Mouse (Mus musculus) embryonic stem cell, embryonic (primary cell): Measurements from ENCODE around the gene Nup50.

Experiments used
- CTCF ChIA-PET, 4 experiments: fragments of 300-600 bp in 2 of 4; fragments of 350-600 bp in 2 of 4; sonication (Branson Sonifier 250); formaldehyde crosslinking; loops; one replicate each; lab custom pipeline; 2022; ENCODE audit warnings: inconsistent platforms in 2 of 4; lab: Charles Lee
- POLR2A ChIA-PET, 4 experiments: fragments of 300-600 bp in 2 of 4; fragments of 350-600 bp in 2 of 4; sonication (Branson Sonifier 250); formaldehyde crosslinking; loops; one replicate each; lab custom pipeline; 2022; ENCODE audit warnings: antibody characterized with exemption in 4 of 4, inconsistent platforms in 1 of 4; lab: Charles Lee

Gene Nup50

DNA sequence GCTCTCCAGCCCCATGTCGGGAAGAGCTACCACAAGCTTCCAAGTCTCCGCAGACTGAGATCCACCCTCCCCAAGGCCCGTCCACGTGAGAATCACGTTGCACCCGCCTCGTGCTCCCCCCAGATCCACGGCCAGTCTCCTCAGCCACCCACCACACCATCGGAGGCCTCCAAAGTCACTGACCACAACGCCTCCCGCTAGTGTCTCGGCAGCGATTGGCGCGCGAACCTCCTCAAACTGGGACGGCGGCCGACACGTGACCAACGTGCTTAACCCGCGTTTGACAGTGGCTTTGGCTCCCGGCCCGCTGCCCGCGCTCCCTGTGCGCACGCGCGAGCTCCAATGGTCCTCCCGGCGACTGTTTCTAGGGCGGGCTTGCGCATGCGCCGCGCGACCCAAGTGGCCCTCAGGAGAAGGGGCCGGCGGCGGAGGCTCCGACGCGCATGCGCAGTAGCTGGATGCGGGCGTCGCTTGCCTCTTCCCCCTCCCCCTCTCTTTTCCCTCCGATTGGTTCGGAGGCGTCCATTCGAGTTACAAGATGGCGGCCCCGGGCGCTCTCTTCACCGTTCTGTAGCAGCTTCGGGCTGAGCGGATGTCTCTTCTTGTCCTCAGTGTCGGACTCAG is at the start of gene Nup50:
Nup50 (plus strand) TSS at position 528 of the 624 bp plus-strand sequence.
- CTCF ChIA-PET: interaction anchor here in 3 of 4 experiments (0.6 to 2.0 kb wide), 9 partner anchors 19 to 184 kb away, joined by 3 to 7 read pairs (median 3); no protein-coding TSS in a partner anchor
- POLR2A ChIA-PET: interaction anchor here (0.5 to 5.1 kb wide), 55 partner anchors 9 to 1379 kb away, joined by 3 to 36 read pairs (median 4); partner anchors contain the start of genes 5031439G07Rik (in 2 of the 4) and Phf21b (in 2 of the 4)

DNA sequence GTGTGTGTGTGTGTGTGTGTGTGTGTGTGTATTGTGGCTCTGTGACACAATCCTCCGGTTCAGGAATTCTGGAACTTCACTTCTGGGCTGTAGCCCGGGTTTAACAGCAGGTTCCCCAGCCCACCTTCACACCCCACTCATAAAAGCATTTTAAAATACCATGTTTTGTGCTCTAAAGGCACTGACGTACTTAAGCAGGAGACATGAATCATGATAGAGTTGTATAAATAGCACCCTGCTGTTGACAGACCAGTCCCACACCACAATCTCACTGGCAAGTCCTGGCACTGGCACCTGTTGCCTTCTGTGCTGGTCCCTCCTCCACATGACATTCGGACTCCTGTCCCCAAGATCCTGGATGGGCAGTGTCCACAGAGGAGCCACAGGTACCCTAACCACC is 49.3 kb upstream of the Nup50 start:
- ChIA-PET CTCF (interaction anchor here in 1 of 4 experiments (1.0 kb wide), 1 partner anchor 18 kb away, joined by 3 read pairs; no protein-coding TSS in a partner anchor), POLR2A (no interaction called here)

DNA sequence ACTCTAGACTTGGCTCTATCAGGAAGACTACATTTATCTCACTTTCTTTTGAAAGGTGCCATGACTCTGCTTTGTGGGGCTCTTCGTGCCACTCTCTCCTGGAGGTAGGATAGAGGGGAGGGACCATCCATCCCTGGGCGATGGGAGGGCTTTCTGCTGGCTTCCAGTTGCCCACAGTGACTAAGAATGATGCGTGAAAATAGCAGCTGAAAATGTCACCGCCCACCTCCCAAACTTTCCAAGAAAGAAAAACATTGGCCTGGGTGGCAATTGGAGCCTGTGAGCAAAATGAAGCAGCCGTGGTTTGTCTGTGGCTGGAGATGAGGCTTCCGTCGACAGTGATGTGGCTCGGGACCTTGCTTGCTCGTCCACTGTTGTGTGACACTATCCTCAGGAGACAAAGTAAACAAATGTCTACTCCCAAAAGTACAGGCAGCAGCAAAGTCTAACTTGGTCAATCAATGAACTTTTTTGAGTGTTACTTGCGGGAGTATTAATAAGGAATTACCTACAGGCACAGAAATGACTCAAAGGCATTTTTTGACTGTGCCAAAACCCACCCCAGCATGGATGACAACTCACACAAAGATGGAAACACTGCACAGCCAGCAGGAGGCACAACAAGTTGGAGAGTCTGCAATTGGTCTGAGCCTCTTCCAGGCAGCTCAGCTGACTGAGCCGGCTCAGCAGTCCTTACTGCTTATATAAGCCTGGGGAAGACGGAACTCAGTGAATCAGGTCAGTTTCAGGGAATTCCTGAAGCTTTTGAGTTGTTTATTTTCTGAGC is 46.0 kb upstream of the Nup50 start:
- ChIA-PET CTCF (no interaction called here), POLR2A (no interaction called here)

DNA sequence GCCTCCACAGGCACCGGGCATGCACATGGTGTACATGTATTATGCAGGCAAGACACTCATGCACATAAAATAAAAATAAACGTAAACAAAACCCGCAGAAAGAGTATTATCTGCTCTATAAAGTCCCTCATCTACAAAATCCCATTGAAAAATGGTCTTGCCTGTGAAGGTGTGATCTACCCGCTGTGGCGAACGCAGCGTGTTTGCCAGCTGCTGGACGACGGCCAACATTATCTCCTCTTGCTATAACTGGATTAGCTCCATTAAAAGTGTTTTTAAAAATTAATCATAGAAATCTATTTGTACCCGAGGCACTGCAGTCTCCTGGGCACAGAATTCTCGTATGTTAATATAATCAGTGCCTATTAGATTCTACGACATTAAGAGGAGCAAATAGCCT is 35.1 kb upstream of the Nup50 start:
- POLR2A ChIA-PET: no interaction called here
- CTCF ChIA-PET: no interaction called here

DNA sequence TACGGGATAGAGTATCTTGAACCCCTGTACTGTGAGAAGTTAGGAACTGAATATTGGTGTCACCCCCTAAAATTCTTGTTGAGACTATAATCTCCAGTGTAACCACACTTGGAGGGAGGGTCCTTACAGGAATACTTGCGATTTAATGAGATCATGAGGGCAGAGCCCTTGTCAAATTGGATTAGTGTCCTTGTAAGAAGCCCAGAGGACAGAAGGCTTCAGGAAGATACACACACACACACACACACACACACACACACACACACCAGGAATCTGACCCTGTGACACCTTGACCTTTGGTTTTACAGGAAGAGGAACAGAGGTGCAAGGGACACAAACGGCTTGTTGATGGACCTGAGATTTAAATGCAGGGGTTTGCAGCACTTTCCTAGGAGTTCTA is 32.0 kb upstream of the Nup50 start:
- ChIA-PET CTCF (interaction anchor here (0.6 to 1.6 kb wide), 56 partner anchors 8 to 531 kb away, joined by 3 to 17 read pairs (median 4); partner anchors contain the start of genes Nup50 (in 2 of the 4), Phf21b (in 2 of the 4) and 5031439G07Rik (in 1 of the 4)), POLR2A (interaction anchor here in 3 of 4 experiments (0.7 to 1.0 kb wide), 11 partner anchors 11 to 132 kb away, joined by 3 to 6 read pairs (median 3); partner anchors contain the start of gene Nup50 (in 1 of the 3))

DNA sequence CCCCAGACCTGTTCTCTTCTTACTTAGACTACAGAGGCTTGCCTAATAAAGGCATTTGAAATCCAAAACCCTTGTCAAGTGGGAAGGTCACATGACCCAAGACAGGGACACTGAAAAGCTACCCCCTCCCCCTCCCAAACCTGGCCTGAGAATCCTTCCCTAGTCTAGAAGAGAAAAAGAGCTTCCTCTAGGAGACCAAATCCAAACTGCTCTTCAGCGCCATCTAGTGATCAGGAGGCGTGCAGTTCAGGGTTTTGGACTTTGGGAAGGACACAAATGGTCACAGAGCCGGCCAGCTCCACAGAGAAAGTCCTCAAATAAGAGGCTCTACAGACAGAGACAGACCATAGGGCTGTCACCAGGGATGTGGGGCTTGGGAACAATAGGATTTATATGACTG is 31.6 kb upstream of the Nup50 start:
- ChIA-PET POLR2A (interaction anchor here in 3 of 4 experiments (0.7 to 1.0 kb wide), 11 partner anchors 11 to 133 kb away, joined by 3 to 6 read pairs (median 3); partner anchors contain the start of gene Nup50 (in 1 of the 3)), CTCF (interaction anchor here (0.6 to 1.6 kb wide), 61 partner anchors 8 to 1084 kb away, joined by 3 to 22 read pairs (median 4); partner anchors contain the start of genes Nup50 (in 2 of the 4), Phf21b (in 2 of the 4) and 5031439G07Rik (in 1 of the 4))

DNA sequence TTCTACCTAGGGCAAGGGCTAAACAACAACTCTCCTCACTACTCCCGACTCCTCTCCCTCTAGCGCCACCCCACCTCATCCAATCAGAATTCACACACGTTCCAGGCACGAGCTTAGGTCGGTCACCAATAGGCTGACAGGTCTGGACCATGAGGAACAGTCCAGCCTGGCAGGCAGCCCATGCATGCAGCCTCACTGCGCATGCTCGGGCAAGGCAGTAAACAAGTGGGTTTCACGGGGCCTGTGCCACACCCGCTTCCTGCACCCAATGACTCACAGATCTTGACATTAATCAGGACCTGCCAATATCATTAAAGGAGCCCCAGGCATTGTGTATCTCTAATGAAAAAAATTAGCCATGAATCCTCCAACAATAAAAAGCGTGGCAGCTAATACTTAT is 27.0 kb upstream of the Nup50 start:
- ChIA-PET POLR2A (interaction anchor here in 1 of 4 experiments (2.5 kb wide), 1 partner anchor 27 kb away, joined by 7 read pairs; the partner anchor contains the start of gene Nup50), CTCF (interaction anchor here in 1 of 4 experiments (0.8 kb wide), 1 partner anchor 636 kb away, joined by 3 read pairs; no protein-coding TSS in a partner anchor)

DNA sequence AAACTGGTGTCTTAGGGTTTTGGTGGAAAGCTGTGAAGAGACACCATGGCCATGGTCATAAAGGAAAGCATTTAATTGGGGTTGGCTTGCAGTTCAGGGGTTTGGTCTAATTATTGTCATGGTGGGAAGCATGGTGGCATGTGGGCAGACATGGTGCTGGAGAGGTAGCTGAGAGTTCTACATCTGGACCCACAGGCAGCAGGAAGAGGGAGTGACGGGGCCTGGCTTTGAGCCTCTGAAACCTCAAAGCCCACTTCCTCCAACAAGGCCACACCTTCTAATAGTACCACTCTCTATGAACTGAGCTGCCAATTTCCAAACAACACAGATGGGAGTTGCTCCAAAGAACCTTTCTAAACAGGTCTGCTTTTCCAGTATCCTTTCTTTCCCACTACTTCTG is 26.5 kb upstream of the Nup50 start:
- CTCF ChIA-PET: interaction anchor here in 2 of 4 experiments (0.5 to 0.8 kb wide), 2 partner anchors 636 to 1221 kb away, joined by 3 read pairs; no protein-coding TSS in a partner anchor
- POLR2A ChIA-PET: interaction anchor here in 1 of 4 experiments (2.5 kb wide), 1 partner anchor 26 kb away, joined by 7 read pairs; the partner anchor contains the start of gene Nup50

DNA sequence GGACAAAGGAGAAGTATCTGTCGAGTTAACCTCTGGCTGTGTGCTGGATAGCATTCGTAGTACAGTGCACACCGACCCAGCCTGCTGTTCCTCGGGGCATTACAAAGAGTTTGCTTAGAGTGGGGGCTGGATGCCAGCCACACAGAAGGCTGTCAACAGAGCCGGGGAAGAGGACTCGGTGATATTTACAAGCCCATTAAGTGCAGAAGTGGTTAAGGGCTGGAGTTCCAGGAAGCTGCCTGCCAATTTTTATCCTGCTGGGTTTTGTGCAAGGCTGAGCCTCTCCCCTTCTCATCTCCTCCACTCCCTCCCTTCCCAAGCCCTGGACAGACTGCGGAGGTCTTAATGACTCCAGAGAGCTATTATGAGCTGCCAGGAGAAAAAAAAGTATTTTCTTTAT is 25.1 kb upstream of the Nup50 start:
- ChIA-PET CTCF (interaction anchor here in 1 of 4 experiments (0.9 kb wide), 1 partner anchor 28 kb away, joined by 3 read pairs; no protein-coding TSS in a partner anchor), POLR2A (interaction anchor here in 1 of 4 experiments (2.5 kb wide), 1 partner anchor 25 kb away, joined by 7 read pairs; the partner anchor contains the start of gene Nup50)

DNA sequence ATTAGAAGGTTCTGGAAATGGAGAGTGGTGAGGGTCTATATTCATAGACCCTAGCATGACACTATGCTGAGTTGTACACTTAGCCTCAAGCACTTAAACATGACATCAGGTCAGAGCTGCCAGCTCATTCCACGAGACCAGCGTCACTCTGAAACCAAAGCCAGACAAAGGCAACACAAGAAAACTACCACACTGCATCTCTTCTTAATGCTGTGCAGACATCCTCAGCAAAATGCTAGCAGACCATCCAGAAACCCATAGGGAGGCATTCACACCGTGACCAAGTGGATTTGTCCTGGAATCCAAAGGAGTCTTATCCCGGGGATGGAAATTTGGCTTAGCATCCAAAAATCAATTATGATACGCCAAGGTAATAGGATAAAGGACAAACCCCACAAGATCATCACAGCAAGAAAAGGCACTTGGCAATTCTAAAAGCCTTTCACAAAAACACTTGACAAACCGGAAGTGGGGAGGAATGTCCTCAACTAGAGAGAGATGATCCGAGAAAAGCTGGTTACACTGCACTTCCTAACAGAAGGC is 19.3 kb upstream of the Nup50 start:
- ChIA-PET CTCF (interaction anchor here in 3 of 4 experiments (0.6 to 2.2 kb wide), 9 partner anchors 10 to 232 kb away, joined by 3 to 9 read pairs (median 3); partner anchors contain the start of gene Nup50 (in 1 of the 3)), POLR2A (interaction anchor here in 3 of 4 experiments (0.6 to 2.6 kb wide), 10 partner anchors 12 to 850 kb away, joined by 3 to 13 read pairs (median 3); partner anchors contain the start of genes Nup50 (in 2 of the 3) and Gm29666 (in 1 of the 3))

DNA sequence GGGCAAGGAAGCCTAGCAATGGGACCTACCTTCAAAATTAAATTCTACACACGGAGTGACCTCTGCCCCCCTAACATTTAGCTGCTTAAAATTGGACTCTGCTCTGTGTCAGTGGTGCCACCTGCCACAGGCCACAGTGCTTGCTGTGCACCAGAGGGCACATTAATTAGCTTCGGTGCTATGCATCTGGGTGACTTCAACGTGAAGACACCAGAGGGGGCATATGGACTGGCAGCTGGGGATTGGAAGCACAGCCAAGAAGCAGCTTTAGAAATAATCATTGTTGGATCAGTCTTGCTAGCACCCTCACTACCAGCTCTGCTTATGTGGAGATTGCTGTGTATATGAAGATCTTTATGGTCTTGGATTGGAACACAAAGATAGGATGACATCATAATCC is 10.0 kb upstream of the Nup50 start:
- ChIA-PET CTCF (no interaction called here), POLR2A (interaction anchor here in 2 of 4 experiments (0.8 to 1.8 kb wide), 3 partner anchors 10 to 11 kb away, joined by 3 to 7 read pairs (median 3); partner anchors contain the start of gene Nup50 (in 2 of the 2))

DNA sequence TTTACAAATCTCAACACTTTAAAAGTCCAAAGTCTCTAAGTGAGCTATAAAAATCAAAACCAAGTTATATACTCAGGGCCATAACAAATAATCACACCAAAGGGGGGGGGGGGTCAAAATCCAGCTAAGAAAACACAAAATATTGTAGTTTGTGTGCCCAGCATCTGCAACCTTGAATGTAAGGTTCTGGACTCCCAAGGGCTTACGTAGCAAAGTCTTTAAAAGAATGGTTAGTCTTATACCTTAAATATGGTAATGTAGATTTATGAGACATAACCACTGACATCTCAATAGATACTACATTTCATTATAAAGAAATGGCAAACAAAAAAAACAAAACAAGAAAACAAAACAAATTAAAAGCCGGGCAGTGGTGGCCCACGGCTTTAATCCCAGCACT is 3.3 kb upstream of the Nup50 start, which contains the start of gene Gm29666:
Gm29666 (minus strand) TSS at position 101 of the 400 bp plus-strand sequence.
- CTCF ChIA-PET: interaction anchor here in 1 of 4 experiments (0.6 to 0.7 kb wide), 2 partner anchors 18 to 129 kb away, joined by 7 to 9 read pairs; no protein-coding TSS in a partner anchor
- POLR2A ChIA-PET: interaction anchor here in 2 of 4 experiments (0.6 to 1.6 kb wide), 3 partner anchors 10 to 68 kb away, joined by 3 read pairs; partner anchors contain the start of gene 5031439G07Rik (in 1 of the 2)

DNA sequence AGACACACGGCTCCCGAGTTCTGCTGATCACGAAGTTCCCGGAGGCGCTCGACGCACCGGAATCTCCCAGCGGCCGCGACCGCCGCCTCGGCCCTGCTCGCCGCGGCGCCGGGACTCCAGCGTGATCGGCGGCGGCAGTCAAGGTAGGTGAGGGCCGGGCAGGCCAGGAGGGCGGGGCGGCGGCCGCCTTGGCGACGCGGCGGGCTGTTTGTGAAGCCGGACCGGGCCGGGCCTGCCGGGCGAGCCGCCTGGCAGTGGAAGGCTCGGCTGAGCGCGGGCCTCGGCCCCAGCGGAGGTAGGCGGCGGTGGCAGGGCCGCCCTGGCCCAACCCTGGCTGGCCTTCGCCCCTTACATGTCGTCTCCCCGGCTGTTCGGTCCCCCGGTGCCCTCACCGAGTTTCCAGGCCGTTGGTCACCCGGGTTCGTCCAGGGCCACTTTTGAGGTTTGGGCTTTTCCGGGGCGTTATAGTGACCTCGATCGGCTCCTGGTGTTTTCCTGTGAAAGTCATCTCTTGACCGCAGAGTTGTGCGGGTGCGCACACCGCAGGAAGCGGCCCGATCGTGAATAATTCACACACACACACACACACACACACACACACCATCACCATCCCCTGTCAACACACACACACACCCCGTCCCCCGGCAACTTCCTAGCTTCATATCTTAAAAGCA is 434 bp downstream of the Nup50 start:
- CTCF ChIA-PET: interaction anchor here in 3 of 4 experiments (0.6 to 3.3 kb wide), 16 partner anchors 12 to 487 kb away, joined by 3 to 16 read pairs (median 4); no protein-coding TSS in a partner anchor

DNA sequence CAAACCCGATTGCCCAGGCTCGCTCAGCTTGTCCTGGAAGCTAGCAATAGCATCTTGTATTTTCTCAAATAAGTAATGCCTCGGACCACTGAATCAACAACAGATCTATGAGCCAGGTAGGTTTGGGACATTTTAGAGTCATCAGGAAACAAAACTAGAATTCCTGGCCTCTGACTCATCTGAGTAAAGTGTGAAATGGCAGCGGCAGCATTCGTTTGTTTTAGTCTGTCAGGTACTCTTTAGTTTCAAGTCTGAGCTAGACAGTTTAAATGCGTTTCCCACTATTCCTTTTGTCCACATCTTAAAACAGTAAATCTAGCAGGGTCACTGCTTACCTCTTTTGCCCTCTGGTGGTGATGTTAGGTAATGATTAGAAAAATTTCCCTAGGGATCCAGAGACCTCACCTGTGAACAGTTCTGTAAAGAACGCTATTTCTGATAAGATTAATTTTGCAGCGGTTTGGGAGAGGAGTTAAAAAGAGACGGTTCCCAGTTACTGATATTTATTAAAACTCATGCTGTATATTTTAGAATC is 1.6 kb downstream of the Nup50 start:
- CTCF ChIA-PET: interaction anchor here (0.6 to 3.3 kb wide), 30 partner anchors 10 to 571 kb away, joined by 3 to 16 read pairs (median 4); no protein-coding TSS in a partner anchor
- POLR2A ChIA-PET: interaction anchor here in 3 of 4 experiments (0.7 to 5.1 kb wide), 19 partner anchors 9 to 244 kb away, joined by 3 to 36 read pairs (median 4); partner anchors contain the start of genes 5031439G07Rik (in 1 of the 3) and Phf21b (in 1 of the 3)

More for the DNA sequence above, 434 bp downstream of the Nup50 start:
- POLR2A ChIA-PET: interaction anchor here (0.5 to 5.1 kb wide), 55 partner anchors 9 to 1380 kb away, joined by 3 to 36 read pairs (median 4); partner anchors contain the start of genes 5031439G07Rik (in 2 of the 4), Ribc2 (in 1 of the 4) and Smc1b (in 1 of the 4)

DNA sequence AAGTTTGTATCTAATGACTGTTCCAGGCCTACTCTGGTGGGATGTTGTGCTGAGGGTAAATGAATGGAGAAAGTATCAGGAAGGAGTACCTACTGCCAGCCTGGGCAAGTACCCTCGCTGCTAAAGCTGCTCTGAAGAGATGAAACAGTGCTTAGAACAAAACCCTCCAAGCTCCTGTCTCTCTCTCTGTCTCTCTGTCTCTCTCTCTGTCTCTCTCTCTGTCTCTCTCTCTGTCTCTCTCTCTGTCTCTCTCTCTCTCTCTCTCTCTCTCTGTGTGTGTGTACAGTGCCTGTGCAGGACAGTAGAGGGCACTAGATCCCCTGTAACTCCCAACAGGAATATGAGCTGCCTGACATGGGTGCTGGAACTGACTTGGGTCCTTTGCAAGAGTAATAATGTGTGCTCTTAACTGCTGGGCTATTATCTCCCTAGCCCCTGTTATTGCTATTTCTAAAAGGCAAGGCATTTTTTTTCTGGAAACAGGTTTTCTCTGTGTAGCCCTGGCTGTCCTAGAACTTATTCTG is 2.3 kb downstream of the Nup50 start:
- CTCF ChIA-PET: interaction anchor here (0.5 to 3.3 kb wide), 58 partner anchors 8 to 516 kb away, joined by 3 to 16 read pairs (median 3); partner anchors contain the start of gene 5031439G07Rik (in 1 of the 4)
- POLR2A ChIA-PET: interaction anchor here (0.5 to 5.1 kb wide), 15 partner anchors 8 to 125 kb away, joined by 3 to 36 read pairs (median 5); partner anchors contain the start of gene 5031439G07Rik (in 1 of the 4)

DNA sequence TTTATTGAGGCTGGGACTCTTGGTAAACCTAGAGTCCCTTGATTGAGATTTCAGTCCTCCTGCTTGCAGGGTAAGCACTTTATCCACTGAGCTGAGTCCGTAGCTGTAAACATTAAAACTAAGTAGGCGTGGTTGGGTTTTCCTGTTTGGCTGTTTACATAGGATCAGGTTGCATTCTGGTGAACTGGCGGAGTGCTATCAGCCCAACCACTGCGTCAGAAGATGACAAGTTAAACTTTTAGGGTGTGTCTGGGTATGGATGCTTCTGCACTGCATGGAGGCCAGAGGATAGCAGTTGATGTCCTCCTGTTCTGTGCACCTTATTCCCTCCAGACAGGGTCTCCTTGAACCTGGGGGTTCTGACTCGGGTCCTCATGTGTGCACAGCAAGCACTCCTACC is 9.1 kb downstream of the Nup50 start:
- ChIA-PET POLR2A (interaction anchor here in 3 of 4 experiments (0.6 to 5.7 kb wide), 7 partner anchors 8 to 54 kb away, joined by 3 to 36 read pairs (median 4); partner anchors contain the start of gene Nup50 (in 2 of the 3)), CTCF (interaction anchor here in 2 of 4 experiments (0.7 to 1.9 kb wide), 2 partner anchors 64 kb away, joined by 3 to 4 read pairs; no protein-coding TSS in a partner anchor)
